Mouse (Mus musculus) kidney, postnatal 25 days (tissue): ENCODE data around the gene Gm8082.
"Not testable (repeated sequence)": the region's sequence is repeated elsewhere in the genome, so short reads cannot be mapped to it uniquely, and the experiment has no call there.

Experiments
- DNase-seq, 2 experiments: peaks; one replicate each; pipeline ENCODE4 v3.0.0; 2021; ENCODE audit warnings: mixed read lengths in 2 of 2

Gm8082 gene

GRCm38 (mm10) chr14:42993524-42993923 is at the start of gene Gm8082:
Gene Gm8082 (minus strand): TSS chr14:42993624.
- DNase-seq: not testable (repeated sequence)

- DNase-seq: not testable (repeated sequence)
Observed at GRCm38 (mm10) chr14:43015528-43015927, 22.1 kb upstream of the Gm8082 start, which contains the start of gene Gm10376. Gene Gm10376 (minus strand): TSS chr14:43015628.
